Mouse (Mus musculus): ENCODE results near the gene Dok7.

The Dok7 gene

DNA sequence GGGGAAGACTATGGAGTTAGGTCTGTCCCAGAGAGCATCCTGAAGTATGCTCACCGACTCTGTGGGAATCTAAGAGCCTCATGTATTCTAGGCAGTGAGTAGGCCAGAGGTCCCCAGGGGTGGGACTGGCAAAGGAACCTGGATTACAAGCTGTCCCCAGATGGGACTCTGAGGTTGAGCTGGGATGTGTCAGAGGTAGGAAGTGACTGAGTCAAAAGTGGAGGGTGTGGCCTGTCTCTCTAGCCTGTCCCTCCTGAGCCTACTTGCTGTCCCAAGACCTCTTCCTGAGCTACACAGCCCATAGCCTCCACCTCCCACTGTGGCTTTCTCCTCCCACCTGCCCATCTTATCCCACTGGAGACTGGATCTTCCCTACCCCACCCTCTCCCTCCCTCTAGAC lies 1.6 kb downstream of the Dok7 start:
- no peak for DNase-seq

DNA sequence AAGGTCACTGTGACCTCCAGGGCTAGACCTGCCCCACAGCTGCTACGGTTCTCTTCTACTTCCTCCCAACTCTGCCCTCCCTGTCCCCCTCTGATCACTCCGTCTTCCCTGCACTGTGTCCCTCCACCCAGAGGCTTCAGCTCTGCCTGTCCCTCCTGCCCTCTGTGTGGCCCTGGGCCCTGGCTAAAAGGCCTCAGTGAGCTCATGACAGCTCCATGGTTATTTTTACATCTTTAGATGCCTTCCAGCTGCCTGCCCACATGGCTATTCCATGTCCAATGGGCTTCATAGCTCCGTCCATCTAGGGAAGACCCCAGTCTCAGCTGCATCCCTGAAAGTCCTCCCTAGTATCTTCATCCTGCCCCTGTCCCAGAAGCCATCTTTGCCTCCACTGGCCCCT lies 3.5 kb downstream of the Dok7 start:
- DNase-seq = no peak

DNA sequence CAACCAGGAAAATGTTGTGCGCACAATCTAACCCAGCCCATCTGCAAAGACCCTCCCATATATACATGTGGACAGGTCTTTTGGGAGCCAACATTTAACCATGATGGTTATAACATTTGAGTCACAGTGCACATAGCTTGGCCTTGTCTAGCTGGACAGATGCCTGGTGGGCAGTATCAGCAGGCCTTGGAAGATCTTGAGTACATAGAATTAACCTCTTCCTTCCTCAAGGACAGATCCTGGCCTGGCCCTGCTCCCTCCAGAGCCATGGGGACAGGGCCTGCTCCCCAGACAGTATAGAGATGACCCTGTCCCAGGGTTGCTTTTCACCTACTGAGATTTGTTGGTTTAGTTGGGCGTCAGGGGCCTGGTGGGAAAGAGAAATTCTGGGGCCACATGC lies 13.3 kb downstream of the Dok7 start:
- no peak for DNase-seq

DNA sequence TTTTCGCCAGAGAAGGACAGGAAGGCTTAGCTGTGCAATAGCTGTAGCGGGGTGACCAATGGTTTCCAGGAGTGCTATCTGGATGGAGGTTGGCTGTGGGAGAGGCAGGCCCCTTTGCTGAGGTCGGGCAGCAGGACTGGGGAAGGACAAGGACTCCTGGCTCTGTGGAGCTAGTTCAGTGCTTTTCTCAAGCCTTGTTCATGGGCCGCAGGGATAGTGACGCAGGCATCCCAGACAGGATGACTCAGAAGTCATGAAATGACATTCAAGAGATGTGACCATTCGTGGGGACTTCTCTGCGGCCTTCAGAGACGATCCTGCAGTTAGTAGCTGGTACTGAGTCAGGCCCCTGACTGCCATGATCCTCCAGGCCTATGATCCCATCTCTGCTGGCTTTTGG lies 13.7 kb downstream of the Dok7 start:
- no peak for DNase-seq

DNA sequence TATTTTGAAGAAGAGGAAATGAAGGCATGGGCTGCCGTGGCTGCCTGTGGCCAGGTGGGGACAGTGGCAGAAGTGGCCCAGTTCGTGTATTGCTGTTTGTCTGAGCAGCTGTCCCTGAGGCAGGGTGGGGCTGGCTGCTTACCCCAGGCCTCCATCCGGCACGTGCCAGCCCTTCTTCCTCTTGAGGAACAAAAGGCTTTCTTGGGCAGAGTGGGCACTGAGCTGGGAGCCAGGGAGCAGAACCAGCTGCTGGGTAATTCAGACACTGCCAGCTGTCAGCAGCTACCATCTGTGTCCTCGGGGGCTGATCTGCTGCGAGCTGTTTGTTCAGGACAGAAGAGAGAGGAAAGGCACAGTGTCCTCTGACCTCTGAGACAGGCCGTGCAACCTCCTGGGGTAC lies 14.4 kb downstream of the Dok7 start:
- DNase-seq = no peak

DNA sequence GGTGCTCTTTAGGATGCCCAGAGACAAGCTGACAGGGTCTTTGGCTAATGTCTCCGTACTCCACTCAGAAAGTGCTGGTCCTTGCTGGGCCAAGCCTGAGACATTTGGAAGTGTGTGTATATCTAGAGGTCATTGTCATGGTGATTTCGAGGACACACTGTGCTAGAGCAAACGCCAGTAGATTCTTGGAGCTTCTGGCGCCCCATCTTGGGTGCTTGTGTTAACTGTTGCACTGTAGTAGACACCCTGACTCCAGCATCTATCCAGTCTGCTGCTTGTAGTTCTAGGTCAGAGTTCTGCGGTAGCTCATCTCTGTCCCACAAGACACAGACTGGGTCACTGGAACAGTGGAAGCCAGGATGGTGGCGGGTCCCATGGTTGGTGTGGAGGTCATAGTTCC lies 15.3 kb downstream of the Dok7 start:
- DNase-seq = no peak

DNA sequence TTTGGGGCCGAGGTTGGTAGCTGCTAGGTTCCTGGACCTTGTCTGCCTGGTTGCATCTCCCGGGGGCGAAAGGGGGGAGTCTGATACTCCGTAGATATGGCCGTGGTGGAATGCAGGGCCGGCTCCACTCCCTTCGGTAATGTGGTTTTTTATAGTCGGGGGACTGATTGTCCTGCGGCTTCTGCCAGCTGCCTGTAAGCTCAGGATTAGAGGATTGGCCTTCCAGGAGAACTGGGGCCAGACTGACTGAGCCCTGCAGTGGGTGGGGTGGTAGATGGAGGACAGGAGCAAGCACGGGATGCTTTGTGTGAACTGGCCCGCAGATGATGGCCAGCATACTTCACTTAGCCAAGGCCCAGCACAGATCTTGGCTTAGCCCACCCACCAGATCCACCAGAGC lies 16.7 kb downstream of the Dok7 start:
- DNase-seq = no peak

DNA sequence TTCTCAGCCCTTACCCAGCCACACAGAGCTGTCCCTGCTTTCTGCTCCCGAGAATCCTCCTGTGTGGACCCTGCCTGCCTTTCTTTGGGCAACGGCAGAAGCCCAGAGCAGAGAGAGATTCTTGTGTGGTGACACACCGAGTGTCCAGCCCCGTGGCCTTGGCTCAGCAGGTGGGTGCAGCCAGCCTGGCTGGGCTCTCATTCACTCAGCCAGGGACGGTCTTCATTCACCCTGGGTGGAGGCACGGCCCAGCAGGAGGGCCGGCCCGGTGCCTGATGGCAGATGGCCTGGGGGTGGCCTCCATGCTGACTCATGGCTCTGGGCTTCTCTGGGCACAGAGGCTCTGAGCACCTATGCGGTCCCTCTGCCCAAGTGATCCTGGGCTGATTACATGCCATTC lies 17.4 kb downstream of the Dok7 start:
- DNase-seq = peak; percentile 60 to 67

DNA sequence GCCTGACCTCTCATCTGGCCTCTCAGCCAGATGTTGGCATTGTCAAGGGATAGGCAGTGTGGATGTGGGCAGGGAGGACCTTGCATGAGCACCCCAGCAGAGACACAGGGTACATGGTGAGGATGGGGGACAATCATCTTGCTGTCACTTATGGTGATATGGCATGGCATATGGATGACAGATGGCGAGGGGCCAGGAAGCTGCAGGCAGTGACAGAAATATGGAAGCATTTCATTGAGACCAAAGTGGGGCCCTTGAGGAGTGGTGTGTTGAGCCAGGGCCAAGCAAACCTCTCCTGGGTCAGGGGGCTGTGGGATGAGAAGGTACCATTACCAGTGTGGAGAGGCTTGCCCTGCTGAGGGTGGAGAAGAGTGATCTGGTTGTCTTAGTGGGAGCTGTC lies 19.8 kb downstream of the Dok7 start:
- DNase-seq = no peak

DNA sequence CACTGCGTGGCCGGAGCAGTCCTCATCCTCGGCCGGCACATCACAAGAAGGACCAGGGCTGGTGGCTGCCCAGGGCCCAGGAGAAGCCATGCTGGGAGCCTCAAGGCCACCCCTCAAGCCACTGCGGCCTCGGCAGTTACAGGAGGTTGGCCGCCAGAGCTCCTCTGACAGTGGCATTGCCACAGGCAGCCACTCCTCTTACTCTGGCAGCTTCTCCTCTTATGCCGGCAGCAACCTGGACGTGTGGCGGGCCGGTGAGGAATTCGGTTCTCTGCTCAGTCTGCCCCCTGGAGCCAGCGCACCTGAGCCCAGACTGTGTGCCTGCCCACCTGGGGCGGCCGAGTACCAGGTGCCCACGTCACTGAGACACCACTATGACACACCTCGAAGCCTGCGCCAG lies 22.5 kb downstream of the Dok7 start:
- DNase-seq = peak in 1 of 2 experiments; percentile 34

DNA sequence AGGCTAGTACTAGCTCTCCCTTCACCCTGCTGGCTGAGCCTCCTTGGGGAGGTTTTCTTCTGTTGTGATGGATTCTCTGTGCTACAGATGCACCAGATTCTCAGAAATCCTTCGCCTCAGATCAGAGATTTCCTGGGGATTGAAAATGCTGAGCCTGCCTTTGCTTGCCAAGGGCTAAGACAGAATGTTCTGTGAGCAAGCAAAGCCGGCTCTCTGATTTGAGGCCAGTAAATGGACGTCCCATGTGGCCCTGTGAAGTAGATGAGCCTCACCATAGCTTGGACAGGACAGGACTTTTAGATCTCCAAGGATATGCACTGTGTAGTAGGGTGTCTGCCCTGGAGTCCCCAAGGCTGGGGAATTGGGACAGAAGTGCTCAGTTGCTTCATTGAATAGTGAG lies 28.3 kb downstream of the Dok7 start:
- no peak for DNase-seq

DNA sequence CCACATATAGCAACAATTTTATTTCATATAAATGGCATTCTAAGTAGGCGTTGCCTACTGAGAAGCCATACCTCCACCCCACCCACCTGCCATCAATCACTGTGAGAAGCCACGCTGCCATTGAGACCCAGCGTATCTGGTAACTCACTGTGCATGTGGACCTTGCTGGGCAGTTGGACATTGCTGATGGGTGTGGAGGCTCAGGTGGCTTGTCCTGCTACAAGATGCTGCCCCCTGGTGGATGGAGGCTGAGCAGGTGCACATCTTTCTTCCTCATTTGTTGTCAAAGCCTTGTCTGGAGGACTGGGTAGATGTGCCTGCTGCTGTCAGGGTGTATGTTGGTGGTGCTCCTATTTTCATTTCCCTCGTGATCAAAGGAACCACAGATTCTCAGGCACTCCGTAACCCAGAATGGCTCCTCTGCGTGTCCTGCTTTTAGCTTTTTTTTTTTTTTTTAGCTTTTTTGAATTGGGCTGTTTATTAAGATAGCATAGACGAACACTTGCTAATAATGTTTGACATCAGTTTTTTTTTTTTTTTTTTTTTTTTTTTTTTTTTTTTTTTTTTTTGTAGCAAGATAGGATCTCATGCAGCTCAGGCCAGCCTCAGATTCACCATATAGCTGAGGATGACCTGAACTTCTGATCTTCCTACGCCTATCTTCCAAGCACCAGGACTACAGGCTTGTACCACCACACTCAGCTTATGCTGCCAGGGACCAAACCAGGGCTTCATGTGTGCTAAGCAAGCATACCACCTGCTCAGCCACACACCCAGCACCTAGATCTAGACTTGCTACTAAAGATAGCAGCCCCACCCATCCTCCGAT lies 32.4 kb downstream of the Dok7 start:
- DNase-seq = peak; percentile 68 to 69

DNA sequence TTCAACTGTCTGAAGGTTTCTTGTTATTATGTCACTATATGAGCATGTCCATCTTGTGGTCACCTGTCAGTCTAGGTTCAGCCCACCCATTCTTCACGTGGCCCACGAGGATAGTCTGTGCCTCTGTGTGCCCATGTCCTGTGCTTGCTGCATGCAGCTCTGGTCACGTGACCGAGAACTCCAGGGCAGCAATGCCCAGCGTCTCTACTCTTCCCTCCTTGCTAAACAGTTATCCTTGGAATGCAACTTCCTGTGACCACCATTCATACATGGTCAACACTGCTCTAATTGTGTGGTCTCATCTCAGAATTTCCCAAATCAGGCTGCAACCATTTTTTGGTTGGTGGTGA lies 33.0 kb downstream of the Dok7 start:
- DNase-seq = no peak

DNA sequence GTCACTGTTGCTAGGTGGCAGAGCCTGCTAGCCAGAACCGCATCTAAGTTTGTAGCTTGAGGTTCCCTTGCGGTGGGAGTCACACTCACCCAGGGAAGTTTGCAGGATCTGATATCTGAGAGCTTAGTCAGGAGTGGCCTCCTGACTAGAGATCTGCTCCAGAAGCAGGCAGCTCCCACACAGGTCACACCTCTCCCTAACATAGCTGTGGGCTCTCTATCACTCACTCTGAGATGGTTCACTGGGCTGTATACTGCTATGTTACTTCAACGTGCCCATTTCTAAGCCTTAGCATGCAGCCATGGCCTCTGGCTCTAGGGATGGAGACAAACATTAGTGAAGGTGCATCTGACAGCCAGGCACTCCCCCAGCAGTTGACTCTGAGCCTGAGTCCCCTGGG lies 35.1 kb downstream of the Dok7 start:
- DNase-seq = no peak

DNA sequence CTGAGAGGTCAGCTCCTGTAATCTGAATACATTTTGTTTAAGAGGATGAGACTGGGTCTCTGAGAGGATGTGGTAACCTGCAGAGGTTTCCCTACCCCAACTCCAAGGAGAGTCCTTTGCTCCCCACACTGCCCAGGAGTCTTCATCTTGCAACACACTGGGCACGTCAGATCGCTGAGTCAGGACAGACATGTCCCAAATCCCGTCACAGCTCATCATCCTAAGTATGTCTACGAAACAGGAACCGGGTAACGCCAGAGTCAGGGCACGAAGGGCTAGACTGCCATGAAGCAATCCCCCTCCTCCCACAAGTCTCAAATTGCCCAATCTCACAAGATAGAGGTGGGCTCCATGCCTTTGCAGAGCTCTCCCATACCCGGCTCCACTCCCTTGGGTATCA lies 46.5 kb downstream of the Dok7 start:
- no peak for DNase-seq

DNA sequence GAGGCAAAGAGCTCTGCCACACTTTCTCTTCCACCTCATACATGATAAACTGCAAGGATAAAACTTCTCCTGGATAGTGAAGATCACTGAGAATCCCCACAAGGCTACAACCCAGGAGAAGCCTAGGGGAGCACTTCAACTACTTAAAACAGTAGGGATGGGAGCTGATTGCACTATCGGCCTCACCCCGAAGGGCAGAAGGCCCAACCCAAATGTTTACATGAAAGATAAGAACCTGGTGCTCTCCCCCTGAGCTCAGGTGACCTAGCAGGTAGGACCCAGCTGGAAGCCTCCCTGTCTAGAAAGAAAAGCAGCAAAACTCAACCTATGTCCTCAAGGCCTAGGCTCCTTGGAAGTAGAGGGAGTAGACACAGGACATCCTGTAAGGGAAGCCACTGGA lies 47.0 kb downstream of the Dok7 start:
- DNase-seq = no peak

DNA sequence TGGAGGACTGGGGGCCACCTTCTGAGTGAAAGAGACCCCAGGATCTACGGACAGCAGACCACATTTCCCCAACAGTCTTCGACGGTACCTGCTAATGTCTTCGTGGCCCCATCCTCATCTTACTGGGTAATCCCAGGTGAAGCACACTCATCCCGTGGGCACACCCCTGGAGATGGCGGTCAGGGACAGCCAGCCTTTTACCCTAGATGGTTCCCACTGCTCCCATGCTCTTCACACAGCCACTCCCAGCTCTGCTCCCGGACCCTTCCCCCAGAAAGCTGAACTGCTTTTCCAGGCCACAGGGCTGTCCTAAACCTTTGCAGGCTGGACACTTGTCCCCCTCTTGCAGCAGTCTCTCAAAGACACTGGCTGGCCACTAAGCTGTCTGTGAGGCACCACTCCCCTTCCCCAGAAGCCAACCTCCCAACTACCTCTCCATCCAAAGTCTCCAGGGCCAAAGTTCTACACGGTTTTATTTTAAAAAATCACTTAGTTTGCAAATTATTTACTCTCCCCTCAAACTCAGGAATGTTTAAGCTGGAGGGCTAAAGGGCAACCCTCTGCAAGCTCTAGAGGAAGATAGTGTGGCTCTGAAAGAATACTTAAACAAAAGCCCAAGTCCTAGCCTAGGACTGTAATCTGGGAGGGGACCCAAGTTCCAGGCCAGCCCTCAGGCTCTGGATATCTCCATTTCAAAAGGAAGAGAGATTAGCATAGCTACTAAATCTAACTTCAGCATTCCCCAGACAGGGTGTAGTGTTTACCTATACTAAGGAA lies 47.8 kb downstream of the Dok7 start:
- DNase-seq = no peak

DNA sequence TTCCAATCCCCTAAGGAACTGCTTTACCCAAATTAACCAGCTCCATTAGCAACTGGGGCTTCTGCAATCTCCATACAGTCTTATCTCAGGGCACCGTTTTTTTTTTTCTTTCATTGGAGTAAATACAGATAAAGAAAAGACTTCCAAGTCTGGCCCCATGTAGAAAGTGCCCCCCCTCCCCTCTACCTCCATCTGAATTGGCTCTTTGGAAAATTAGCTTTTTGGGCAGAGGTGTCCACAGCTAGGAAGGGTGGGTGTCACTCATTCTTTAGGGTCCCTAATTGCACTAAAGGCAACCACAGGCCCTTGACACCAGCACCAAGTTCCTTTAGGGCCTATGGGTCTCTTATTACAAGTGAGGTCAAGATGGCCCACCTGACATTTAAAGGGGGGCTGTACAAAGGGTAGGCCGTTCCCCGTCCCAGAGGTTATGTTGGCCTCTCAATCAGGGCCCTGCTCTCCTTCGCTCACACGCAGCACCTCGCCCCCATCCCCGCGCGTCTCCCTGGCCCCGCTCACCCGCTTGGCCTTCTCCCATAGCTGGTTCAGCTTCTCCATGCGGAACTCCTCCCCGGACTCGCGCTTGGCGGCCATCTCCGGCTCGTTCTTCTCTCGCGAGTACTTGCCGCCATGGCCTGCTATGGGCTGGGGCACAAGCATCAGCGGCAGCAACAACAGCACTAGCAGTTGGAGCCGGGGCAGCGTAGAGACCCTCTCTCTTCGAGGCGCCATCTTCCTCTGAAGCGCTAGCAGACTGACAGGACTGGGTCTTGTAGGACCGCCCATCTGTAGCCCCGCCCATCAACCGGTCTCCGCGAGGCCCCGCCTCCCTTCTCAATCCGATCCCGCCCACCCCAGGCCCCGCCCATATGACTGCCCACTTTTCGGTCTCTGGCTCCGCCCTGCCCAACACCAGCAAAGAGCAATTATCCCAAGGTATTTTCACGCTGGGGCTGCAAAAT lies 48.7 kb downstream of the Dok7 start, which contains the start of gene Lrpap1:
Gene Lrpap1, minus strand, starts transcription at position 807 of the 962 bp plus-strand sequence.
- DNase-seq = peak; percentile 91 to 92

DNA sequence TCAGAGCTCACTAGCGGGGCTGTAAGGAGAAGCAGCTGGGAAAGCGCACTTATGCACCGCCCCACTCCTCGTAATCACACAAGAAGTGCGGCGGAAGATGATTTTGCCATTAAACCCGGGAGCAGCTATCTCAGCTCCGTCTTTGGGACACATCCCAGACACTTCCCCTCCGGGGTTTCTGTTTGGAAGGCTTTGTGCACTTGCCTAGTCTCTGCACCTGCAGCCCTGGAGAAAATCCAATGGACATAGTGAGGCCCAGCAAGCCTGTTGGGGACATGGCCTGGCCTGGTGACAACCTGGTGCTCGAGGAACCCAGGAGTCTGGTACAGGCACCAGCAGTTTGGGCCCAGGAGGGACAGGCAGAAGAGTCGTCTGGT lies 49.3 kb downstream of the Dok7 start:
- peak in 1 of 2 experiments; percentile 68 for DNase-seq

DNA sequence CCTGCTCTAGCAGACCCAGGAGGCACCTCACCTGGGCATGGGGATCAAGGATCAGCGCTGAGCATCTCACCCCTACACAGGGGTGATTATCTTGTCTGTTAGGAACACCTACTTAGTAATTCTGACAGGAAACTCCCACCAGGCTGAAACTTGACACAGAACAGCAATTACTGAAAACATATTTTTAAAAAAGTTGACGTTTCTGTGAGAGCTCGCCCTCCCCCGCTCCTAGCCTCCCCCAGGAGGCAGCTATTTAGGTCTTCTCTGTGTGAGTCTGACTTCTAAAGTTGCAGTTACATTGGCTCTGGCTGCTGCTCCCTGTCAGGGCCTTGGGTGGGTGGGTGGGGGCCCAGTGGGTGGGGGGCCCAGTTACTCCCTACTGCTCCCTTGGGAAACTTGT lies 55.9 kb downstream of the Dok7 start:
- DNase-seq = no peak

DNA sequence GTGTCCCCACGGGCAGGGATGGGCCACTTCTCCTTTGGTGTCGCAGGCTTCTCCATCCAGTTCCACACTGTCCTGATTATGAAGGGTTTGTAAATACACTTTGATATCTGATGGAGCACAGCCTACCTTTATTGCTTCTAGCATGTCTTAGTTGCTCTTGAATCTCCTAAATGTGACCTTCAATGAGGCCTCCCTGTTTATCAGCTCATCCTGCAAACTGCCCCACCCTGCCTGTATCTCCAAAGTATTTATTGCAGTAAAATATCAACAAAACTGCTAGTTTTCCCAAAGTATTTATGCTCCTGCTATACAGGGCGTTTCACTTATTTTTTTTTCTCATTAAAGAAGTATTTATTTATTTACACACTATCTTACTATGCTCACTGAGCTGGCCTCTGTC lies 59.4 kb downstream of the Dok7 start:
- no peak for DNase-seq

DNA sequence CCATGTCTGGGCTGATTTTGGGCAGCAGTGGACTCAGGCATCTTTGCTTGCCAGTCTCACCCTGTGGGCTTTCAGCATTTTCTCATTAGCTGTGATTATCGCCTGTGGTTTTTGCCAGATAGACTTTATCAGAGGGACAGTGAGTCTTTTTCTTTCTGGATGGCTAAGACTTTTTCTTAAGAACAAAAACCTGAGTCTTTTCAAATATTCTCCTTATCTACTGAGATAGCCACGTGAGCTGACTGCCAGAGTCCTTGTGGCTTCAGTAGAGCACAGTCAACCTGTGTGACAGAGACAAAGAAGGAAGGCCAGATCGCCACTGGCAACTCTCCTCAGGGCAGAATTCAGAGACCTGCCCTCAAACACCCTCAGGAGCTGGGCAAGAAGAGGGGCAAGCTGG lies 61.1 kb downstream of the Dok7 start:
- DNase-seq = no peak

DNA sequence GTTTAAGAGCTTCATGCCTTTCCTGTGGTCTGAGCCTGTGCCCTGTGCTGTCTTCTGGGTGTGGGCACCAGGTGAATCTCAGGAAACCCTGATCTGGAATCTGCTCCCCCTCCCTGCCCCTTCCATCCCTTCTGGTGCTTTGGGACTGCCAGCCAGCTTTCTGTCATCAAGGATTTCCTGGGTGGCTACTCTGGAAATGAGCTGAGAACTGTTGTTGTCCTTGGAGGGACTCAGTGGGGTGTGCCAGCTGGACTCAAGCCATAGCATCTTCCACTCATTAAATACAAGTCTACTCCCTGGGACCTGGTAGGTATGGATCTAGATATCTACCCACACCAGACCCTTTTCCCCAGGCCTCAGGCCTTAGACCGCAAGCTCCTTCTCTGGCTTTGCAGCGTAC lies 61.9 kb downstream of the Dok7 start:
- peak; percentile 63 to 64 for DNase-seq

All from cerebellum, adult 18-20 months (tissue).